Mouse (Mus musculus) embryonic facial prominence, embryonic 10.5 days (tissue): ENCODE results near the gene Gnb5. TPM values are rescaled to one million over a fixed set of nuclear protein-coding genes. Genes with fewer than 3 reads are reported as not detected.
A peak's percentile ranks its signal among the peaks of the same experiment; 100 is the strongest.

Experiments used
- DNase-seq: peaks from one replicate; pipeline ENCODE4 v3.0.0-alpha.2; 2017; ENCODE audit warnings: low spot score
- H3K27ac ChIP-seq: fragments of 300-500 bp; sonication (generic); replicated peaks from 2 replicates; pipeline ENCODE4 v1.5.1; 2016; ENCODE audit warnings: mild to moderate bottlenecking
- H3K27me3 ChIP-seq: fragments of 300-500 bp; sonication (generic); replicated peaks from 2 replicates; pipeline ENCODE4 v1.6.1; 2016; ENCODE audit warnings: low read depth, mild to moderate bottlenecking; ENCODE audit not compliant: poor library complexity, severe bottlenecking
- H3K36me3 ChIP-seq: fragments of 300-500 bp; sonication (generic); replicated peaks from 2 replicates; pipeline ENCODE4 v1.6.1; 2016; ENCODE audit warnings: mild to moderate bottlenecking, moderate library complexity
- H3K4me1 ChIP-seq: fragments of 300-500 bp; sonication (generic); 2 replicates; pipeline ENCODE4 v1.6.1; 2016
- H3K4me3 ChIP-seq: fragments of 300-500 bp; sonication (generic); 2 replicates; pipeline ENCODE4 v1.5.1; 2016; ENCODE audit warnings: mild to moderate bottlenecking, moderate library complexity
- H3K9me3 ChIP-seq: fragments of 300-500 bp; sonication (generic); 2 replicates; pipeline ENCODE4 v1.6.1; 2016; ENCODE audit warnings: mild to moderate bottlenecking
- WGBS: fragments of 180-500 bp; shearing (Covaris S2); methylation state at CpG from one replicate; pipeline ENCODE4 v1.1.7; 2016; 5-methylcytosine and 5-hydroxymethylcytosine counted together
- polyA plus RNA-seq: library from polyadenylated mRNA; unstranded; fragments of >200 nt; fragmentation: Nextera tagmentation; extraction: Ambion mirVana; gene quantifications from 2 replicates; pipeline ENCODE4 v1.2.1, GENCODE M21; 2016

Gnb5 gene
- polyA plus RNA-seq, 1 experiment from 2014 or later, result 24.5 TPM

DNA sequence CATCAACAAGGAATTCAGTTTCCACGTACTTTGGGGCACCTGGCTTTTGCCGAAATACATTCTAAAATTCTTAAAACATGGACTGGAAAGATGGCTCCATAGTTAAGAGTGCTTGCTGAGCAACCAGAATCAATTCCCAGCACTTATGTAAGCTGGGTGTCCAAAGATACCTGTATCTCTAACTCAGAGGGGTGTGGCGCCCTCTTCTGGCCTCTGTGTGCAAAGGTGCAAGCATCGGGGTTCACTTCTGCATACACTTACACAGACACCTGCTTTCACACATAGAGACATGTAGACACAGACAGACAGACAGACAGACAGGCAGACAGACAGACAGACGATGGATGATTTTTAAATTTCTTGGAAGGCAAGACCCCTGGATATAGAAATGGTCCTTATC is 25.3 kb upstream of the Gnb5 start:
- Histone ChIP-seq H3K27ac (no peak overlapping the region), H3K9me3 (no peaks in the 10 kb centered on the region), H3K4me1 (peaks cover 12% of the 10 kb centered on the region), H3K36me3 (no peaks in the 10 kb centered on the region), H3K4me3 (no peak overlapping the region), H3K27me3 (peaks cover 11% of the 10 kb centered on the region)
- DNase-seq, result peak; percentile 65
- 44% methylated on average over 5 of the region's 5 CpGs for WGBS

DNA sequence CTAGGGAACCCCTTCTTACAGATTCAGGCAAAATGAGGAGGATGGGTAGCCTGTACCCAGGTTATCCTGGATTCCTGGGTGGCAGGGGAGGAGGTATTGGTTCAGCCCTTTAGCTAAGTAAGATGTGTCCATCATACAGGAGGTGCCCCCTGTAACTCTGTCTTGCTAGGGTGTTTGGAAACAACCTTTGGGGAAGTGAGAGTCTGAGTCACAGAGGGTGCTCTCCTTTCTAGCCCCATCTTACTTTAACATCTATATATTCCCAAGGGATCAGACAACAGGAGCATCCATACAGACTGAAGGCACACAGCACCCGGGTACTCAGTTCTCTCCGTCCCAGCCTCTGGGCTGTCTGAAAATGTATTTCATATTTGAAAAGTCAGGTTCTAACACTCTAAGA is 23.9 kb upstream of the Gnb5 start:
- Histone ChIP-seq H3K4me1 (peaks cover 4% of the 10 kb centered on the region), H3K4me3 (no peak overlapping the region), H3K36me3 (no peaks in the 10 kb centered on the region), H3K27me3 (peaks cover 11% of the 10 kb centered on the region), H3K27ac (no peak overlapping the region), H3K9me3 (no peaks in the 10 kb centered on the region)
- no peak for DNase-seq
- 87% methylated on average over 2 of the region's 2 CpGs for WGBS

DNA sequence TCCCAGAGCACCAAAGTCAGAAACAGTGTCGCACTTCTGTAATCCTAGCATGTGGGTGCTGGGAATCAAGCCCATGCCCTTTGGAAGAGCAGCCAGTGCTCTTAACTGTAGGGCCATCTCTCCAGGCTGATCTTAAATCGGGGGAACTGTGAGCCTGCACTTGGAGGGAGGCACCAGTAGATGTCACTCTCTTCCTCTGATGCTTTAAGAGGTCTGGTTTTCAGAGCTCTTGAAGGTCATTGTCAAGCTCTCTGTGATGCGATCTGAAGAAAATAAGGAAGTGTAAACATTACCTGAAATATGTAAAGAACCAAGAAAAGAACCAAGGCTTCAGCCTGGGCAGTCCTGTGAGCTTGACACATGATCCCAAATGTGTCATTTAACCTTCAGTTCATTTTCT is 23.3 kb upstream of the Gnb5 start:
- H3K36me3 ChIP-seq, result no peaks in the 10 kb centered on the region
- H3K4me1 ChIP-seq, result no peaks in the 10 kb centered on the region; the same call in 1 of the 2 replicates
- no peak overlapping the region; the same call in 1 of the 2 replicates for H3K27ac ChIP-seq
- H3K9me3 ChIP-seq, result no peaks in the 10 kb centered on the region
- H3K27me3 ChIP-seq, result peaks cover 11% of the 10 kb centered on the region
- WGBS, result 23% methylated on average over 3 of the region's 3 CpGs
- peak; percentile 56 for DNase-seq
- no peak overlapping the region for H3K4me3 ChIP-seq

- Histone ChIP-seq H3K4me3 (no peak overlapping the region), H3K4me1 (no peaks in the 10 kb centered on the region), H3K36me3 (no peaks in the 10 kb centered on the region), H3K9me3 (no peaks in the 10 kb centered on the region), H3K27ac (no peak overlapping the region), H3K27me3 (peaks cover 11% of the 10 kb centered on the region)
- DNase-seq, result no peak
- 86% methylated on average over 8 of the region's 8 CpGs for WGBS
These were observed 22.5 kb upstream of the Gnb5 start for GRCm38 (mm10) chr9:75283636-75284035.

GRCm38 (mm10) chr9:75285363-75285762 is 20.7 kb upstream of the Gnb5 start:
- no peak overlapping the region for H3K27ac ChIP-seq
- no peaks in the 10 kb centered on the region for H3K9me3 ChIP-seq
- peaks cover 11% of the 10 kb centered on the region for H3K27me3 ChIP-seq
- no peaks in the 10 kb centered on the region for H3K4me1 ChIP-seq
- no peak for DNase-seq
- no peak overlapping the region for H3K4me3 ChIP-seq
- no peaks in the 10 kb centered on the region for H3K36me3 ChIP-seq
- 85% methylated on average over 6 of the region's 6 CpGs for WGBS

GRCm38 (mm10) chr9:75287636-75288035 is 18.5 kb upstream of the Gnb5 start:
- no peak overlapping the region for H3K27ac ChIP-seq
- no peaks in the 10 kb centered on the region for H3K27me3 ChIP-seq
- no peaks in the 10 kb centered on the region for H3K36me3 ChIP-seq
- DNase-seq, result no peak
- H3K4me3 ChIP-seq, result no peak overlapping the region
- no peaks in the 10 kb centered on the region for H3K4me1 ChIP-seq
- WGBS, result 79% methylated on average over 6 of the region's 6 CpGs
- H3K9me3 ChIP-seq, result no peaks in the 10 kb centered on the region

- H3K4me1 ChIP-seq, result peaks cover 6% of the 10 kb centered on the region; the same call in 1 of the 2 replicates
- H3K27me3 ChIP-seq, result no peaks in the 10 kb centered on the region
- no peaks in the 10 kb centered on the region for H3K36me3 ChIP-seq
- no peak overlapping the region for H3K4me3 ChIP-seq
- H3K9me3 ChIP-seq, result no peaks in the 10 kb centered on the region
- no peak for DNase-seq
- WGBS, result 50% methylated on average over 4 of the region's 4 CpGs
- H3K27ac ChIP-seq, result no peak overlapping the region
These were observed 16.5 kb upstream of the Gnb5 start for GRCm38 (mm10) chr9:75289545-75289944.

DNA sequence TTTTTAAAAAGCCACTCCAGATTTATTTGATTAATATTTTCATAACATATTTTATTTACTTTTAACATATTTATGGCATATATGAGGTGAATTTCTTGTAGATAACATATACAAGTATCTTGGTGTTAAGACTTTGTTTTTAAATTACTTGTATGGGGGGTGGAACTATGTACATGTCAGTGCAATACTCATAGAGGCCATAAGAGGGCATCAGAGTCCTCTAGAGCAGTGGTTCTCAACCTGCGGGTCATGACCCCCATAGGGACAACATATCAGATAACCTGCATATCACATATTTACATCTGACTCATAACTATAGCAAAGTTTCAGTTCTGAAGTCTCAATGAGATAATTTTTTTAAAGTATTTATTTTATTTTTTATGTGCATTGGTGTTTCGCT is 6.7 kb upstream of the Gnb5 start:
- WGBS, result 79% methylated on average over 2 of the region's 2 CpGs
- no peak overlapping the region for H3K27ac ChIP-seq
- H3K36me3 ChIP-seq, result no peaks in the 10 kb centered on the region
- H3K4me1 ChIP-seq, result peaks cover 7% of the 10 kb centered on the region; the same call in 1 of the 2 replicates
- DNase-seq, result no peak
- H3K27me3 ChIP-seq, result no peaks in the 10 kb centered on the region
- H3K9me3 ChIP-seq, result no peaks in the 10 kb centered on the region
- H3K4me3 ChIP-seq, result no peak overlapping the region

- WGBS, result 80% methylated on average over 2 of the region's 2 CpGs
- H3K27ac ChIP-seq, result no peak overlapping the region
- H3K4me1 ChIP-seq, result peaks cover 7% of the 10 kb centered on the region; the same call in 1 of the 2 replicates
- no peaks in the 10 kb centered on the region for H3K9me3 ChIP-seq
- no peak for DNase-seq
- no peaks in the 10 kb centered on the region for H3K27me3 ChIP-seq
- H3K4me3 ChIP-seq, result no peak overlapping the region
- H3K36me3 ChIP-seq, result no peaks in the 10 kb centered on the region
These were observed 3.1 kb upstream of the Gnb5 start for GRCm38 (mm10) chr9:75303033-75303432.

GRCm38 (mm10) chr9:75303701-75304261 is 2.3 kb upstream of the Gnb5 start:
- Histone ChIP-seq H3K27ac (no peak overlapping the region), H3K9me3 (no peaks in the 10 kb centered on the region), H3K4me1 (peaks cover 7% of the 10 kb centered on the region; the same call in 1 of the 2 replicates), H3K27me3 (no peaks in the 10 kb centered on the region), H3K36me3 (no peaks in the 10 kb centered on the region), H3K4me3 (no peak overlapping the region)
- no peak for DNase-seq
- 35% methylated on average over 16 of the region's 16 CpGs for WGBS

DNA sequence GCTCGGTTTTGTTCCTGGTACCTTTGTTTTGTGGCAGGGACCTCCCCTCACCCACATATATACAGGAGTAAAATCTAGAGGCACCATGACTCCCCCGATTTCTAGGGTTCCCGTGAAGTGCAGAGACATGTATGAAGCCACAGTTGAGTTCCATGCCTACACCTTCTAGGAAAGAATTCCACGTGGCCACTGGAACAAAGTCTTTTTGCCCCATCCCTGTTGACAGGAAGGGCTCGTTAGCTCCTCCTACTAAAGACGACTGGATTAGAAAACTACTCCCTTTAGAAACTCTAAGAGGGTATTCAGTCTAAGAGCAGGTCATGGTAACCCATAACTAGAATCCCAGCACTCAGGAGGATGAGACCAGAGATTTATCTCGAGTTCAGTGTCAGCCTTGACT is 1.8 kb upstream of the Gnb5 start:
- no peaks in the 10 kb centered on the region for H3K9me3 ChIP-seq
- no peak overlapping the region for H3K4me3 ChIP-seq
- H3K36me3 ChIP-seq, result no peaks in the 10 kb centered on the region
- H3K27me3 ChIP-seq, result no peaks in the 10 kb centered on the region
- peaks cover 7% of the 10 kb centered on the region; the same call in 1 of the 2 replicates for H3K4me1 ChIP-seq
- no peak overlapping the region for H3K27ac ChIP-seq
- DNase-seq, result no peak
- WGBS, result 37% methylated on average over 7 of the region's 7 CpGs

- Histone ChIP-seq H3K4me3 (no peak overlapping the region), H3K4me1 (peaks cover 7% of the 10 kb centered on the region; the same call in 1 of the 2 replicates), H3K9me3 (no peaks in the 10 kb centered on the region), H3K27me3 (no peaks in the 10 kb centered on the region), H3K27ac (no peak overlapping the region), H3K36me3 (no peaks in the 10 kb centered on the region)
- DNase-seq, result no peak
- 87% methylated on average over 5 of the region's 5 CpGs for WGBS
These were observed 927 bp downstream of the Gnb5 start for GRCm38 (mm10) chr9:75307015-75307414.

DNA sequence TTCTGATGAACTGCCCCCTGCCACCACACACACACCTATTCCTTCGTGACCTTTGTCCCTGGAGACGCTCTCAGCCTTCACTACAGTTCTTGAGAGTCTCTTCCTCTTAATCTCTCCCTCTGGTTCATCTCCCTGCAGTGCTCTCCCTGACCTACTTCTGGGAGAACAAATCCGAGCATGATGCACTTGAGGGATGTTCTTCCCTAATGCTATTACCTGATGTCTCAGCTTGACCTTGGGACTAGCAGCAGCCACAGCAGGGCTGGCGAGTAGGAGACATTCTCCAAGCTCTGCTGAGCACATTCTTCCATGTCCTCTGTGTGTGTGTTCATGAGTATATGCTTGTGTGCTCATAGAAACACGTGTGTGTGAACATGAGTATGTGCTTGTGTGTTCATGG is 2.5 kb downstream of the Gnb5 start:
- Histone ChIP-seq H3K4me1 (peaks cover 10% of the 10 kb centered on the region), H3K27me3 (no peaks in the 10 kb centered on the region), H3K9me3 (no peaks in the 10 kb centered on the region), H3K27ac (no peak overlapping the region), H3K4me3 (no peak overlapping the region), H3K36me3 (no peaks in the 10 kb centered on the region)
- no peak for DNase-seq
- 67% methylated on average over 5 of the region's 5 CpGs for WGBS
